Mouse (Mus musculus) hindbrain, postnatal 0 days (tissue): ENCODE results near the gene Olfr357. TPM values are rescaled to one million over a fixed set of nuclear protein-coding genes. Genes with fewer than 3 reads are reported as not detected.

ENCODE experiments used
- ATAC-seq: fragments of 200-750 bp; cut with Nextera tagmentation; 2 replicates; pipeline ENCODE4 v1.8.0; 2017; ENCODE audit warnings: mild to moderate bottlenecking, moderate TSS enrichment, moderate library complexity
- DNase-seq: peaks from one replicate; pipeline ENCODE4 v3.0.0-alpha.2; 2015; ENCODE audit warnings: low spot score
- H3K27ac ChIP-seq: fragments of 300-500 bp; sonication (generic); 2 replicates; pipeline ENCODE4 v1.5.1; 2014; ENCODE audit warnings: mild to moderate bottlenecking
- H3K27me3 ChIP-seq: fragments of 300-500 bp; sonication (generic); 2 replicates; pipeline ENCODE4 v1.6.1; 2014; ENCODE audit warnings: low read length, mixed read lengths; ENCODE audit not compliant: insufficient read depth
- H3K36me3 ChIP-seq: fragments of 300-500 bp; sonication (generic); 2 replicates; pipeline ENCODE4 v1.6.1; 2014; ENCODE audit warnings: low read length, mixed read lengths; ENCODE audit not compliant: insufficient read depth
- H3K4me1 ChIP-seq: fragments of 300-500 bp; sonication (generic); 2 replicates; pipeline ENCODE4 v1.6.1; 2014; ENCODE audit warnings: antibody characterized with exemption, low read length, mixed read lengths; ENCODE audit not compliant: insufficient read depth
- H3K4me2 ChIP-seq: fragments of 300-500 bp; sonication (generic); 2 replicates; pipeline ENCODE4 v1.6.1; 2014; ENCODE audit warnings: low read depth, mild to moderate bottlenecking, low read length, moderate library complexity, mixed read lengths
- H3K4me3 ChIP-seq: fragments of 300-500 bp; sonication (generic); 2 replicates; pipeline ENCODE4 v1.5.1; 2014; ENCODE audit warnings: low read length
- H3K9ac ChIP-seq: fragments of 300-500 bp; sonication (generic); replicated peaks from 2 replicates; pipeline ENCODE4 v1.6.1; 2014; ENCODE audit warnings: mild to moderate bottlenecking, low read length, moderate library complexity, mixed read lengths
- H3K9me3 ChIP-seq: fragments of 300-500 bp; sonication (generic); 2 replicates; pipeline ENCODE4 v1.6.1; 2016; ENCODE audit warnings: low read length, mixed read lengths
- CTCF ChIP-seq: IDR thresholded peaks from 2 replicates; pipeline ENCODE4 v1.5.1; 2016; ENCODE audit warnings: antibody characterized with exemption, control low read depth, low read depth
- WGBS: fragments of 180-500 bp; shearing (Covaris S2); extraction: QIAGEN DNeasy Blood & Tissue Kit; methylation state at CpG from one replicate; pipeline ENCODE4 v1.1.7; 2014; 5-methylcytosine and 5-hydroxymethylcytosine counted together
- polyA plus RNA-seq: library from polyadenylated mRNA; unstranded; fragments of >200 nt; fragmentation: Nextera tagmentation; extraction: Ambion mirVana; gene quantifications from 2 replicates; pipeline ENCODE4 v1.2.1, GENCODE M21; 2015
- total RNA-seq: library from RNA; depleted of rRNA; stranded (reverse); fragments of >200 nt; gene quantifications from 2 replicates; pipeline ENCODE4 v1.2.3, GENCODE M21; 2014; rRNA removed

The Olfr357 gene
- total RNA-seq (not detected in 2 replicates), polyA plus RNA-seq (not detected in 2 replicates)

DNA sequence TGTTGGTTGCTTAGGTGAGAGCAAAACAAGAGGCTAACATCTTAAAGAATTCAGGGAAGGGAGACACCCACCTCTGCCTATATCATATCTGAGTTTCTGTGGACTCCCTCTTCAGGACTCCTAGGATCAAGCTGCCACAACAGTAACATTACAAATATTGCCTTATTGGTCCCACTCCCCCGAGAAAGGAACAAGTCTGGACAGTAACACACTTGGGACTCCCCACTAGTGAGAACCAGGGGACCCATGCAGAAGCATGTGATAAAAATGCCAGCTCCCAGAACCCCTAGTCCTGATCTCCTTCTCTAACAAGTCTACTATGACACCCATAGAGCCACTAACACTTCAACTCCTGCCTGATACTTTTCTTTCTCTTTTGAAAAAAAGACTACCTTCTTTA is at the start of gene Olfr357:
TSS of gene Olfr357 (plus strand) at position 301 of the 400 bp plus-strand sequence.
- no peak within 1 kb of the TSS for H3K9ac ChIP-seq

GRCm38 (mm10) chr2:36997030-36997429 is 3.4 kb downstream of the Olfr357 start:
- H3K4me2 ChIP-seq, result no peak overlapping the region
- H3K9me3 ChIP-seq, result no peaks in the 10 kb centered on the region
- H3K4me3 ChIP-seq, result no peak overlapping the region
- TF ChIP-seq CTCF, result no peak
- no peaks in the 10 kb centered on the region for H3K27me3 ChIP-seq
- H3K36me3 ChIP-seq, result no peaks in the 10 kb centered on the region
- no peak for DNase-seq
- H3K4me1 ChIP-seq, result no peaks in the 10 kb centered on the region
- H3K27ac ChIP-seq, result no peak overlapping the region
- H3K9ac ChIP-seq, result no peak overlapping the region
- ATAC-seq, result no peak
- 76% methylated on average over 1 of the region's 1 CpGs for WGBS

More for the DNA sequence above, at the start of gene Olfr357:
- H3K4me2 ChIP-seq, result no peak within 1 kb of the TSS
- H3K27ac ChIP-seq, result no peak within 1 kb of the TSS
- DNase-seq (no peak), ATAC-seq (no peak)
- H3K9me3 ChIP-seq, result 0 out of 2 replicates have a peak, but pooled peaks cover 2% of the 10 kb centered on the region
- H3K4me3 ChIP-seq, result no peak within 1 kb of the TSS
- WGBS, result 54% methylated on average over 1 of the region's 1 CpGs
- no peak for TF ChIP-seq CTCF
- H3K27me3 ChIP-seq, result no peaks in the 10 kb centered on the region
- no peaks in the 10 kb centered on the region for H3K4me1 ChIP-seq
- H3K36me3 ChIP-seq, result no peaks in the 10 kb centered on the region

DNA sequence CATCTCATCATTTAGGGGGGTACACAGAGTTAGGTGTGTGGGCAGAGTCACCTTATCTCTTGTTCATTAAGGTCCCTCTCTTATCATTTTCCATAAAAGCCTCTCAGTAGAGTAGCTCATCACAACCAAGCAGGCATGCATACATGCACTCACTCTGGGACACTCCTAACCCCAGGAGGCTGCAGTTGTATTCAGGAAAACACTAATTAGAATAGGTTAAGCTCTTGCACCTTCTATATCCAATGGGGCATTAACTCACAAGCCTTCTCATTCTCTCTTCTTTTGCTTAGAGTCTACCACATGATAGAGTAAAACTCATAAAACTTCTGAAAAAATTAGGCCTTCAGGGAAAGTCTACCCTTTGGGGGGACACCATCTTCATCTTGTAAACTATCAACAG is 15.6 kb downstream of the Olfr357 start, which contains the start of gene Olfr358:
TSS of gene Olfr358 (minus strand) at position 101 of the 400 bp plus-strand sequence.
- H3K36me3 ChIP-seq, result no peaks in the 10 kb centered on the region
- H3K4me1 ChIP-seq, result no peaks in the 10 kb centered on the region
- ATAC-seq, result no peak
- 0 out of 2 replicates have a peak, but pooled peaks cover 3% of the 10 kb centered on the region for H3K9me3 ChIP-seq
- no peak within 1 kb of the TSS for H3K4me3 ChIP-seq
- no peak for TF ChIP-seq CTCF
- no peak within 1 kb of the TSS for H3K9ac ChIP-seq
- no peak within 1 kb of the TSS for H3K4me2 ChIP-seq
- DNase-seq, result no peak
- no peaks in the 10 kb centered on the region for H3K27me3 ChIP-seq
- no peak within 1 kb of the TSS for H3K27ac ChIP-seq

Other genes with a start within 250 kb of the Olfr357 start
- gene Olfr348, start 209.6 kb upstream of the Olfr357 start, total RNA-seq, result not detected in 2 replicates
- not detected in 2 replicates for gene Olfr348, start 209.6 kb upstream of the Olfr357 start, polyA plus RNA-seq
- not detected in 2 replicates for gene Olfr50, start 203.3 kb upstream of the Olfr357 start, total RNA-seq
- gene Olfr50, start 203.3 kb upstream of the Olfr357 start, polyA plus RNA-seq, result not detected in 2 replicates
- not detected in 2 replicates for gene Olfr3, start 176.8 kb upstream of the Olfr357 start, total RNA-seq
- gene Olfr3, start 176.8 kb upstream of the Olfr357 start, polyA plus RNA-seq, result not detected in 2 replicates
- gene Olfr350, start 147.5 kb upstream of the Olfr357 start, total RNA-seq, result not detected in 2 replicates
- not detected in 2 replicates for gene Olfr350, start 147.5 kb upstream of the Olfr357 start, polyA plus RNA-seq
- gene Olfr351, start 131.2 kb upstream of the Olfr357 start, total RNA-seq, result not detected in 2 replicates
- not detected in 2 replicates for gene Olfr351, start 131.2 kb upstream of the Olfr357 start, polyA plus RNA-seq
- not detected in 2 replicates for gene Olfr352, start 125.4 kb upstream of the Olfr357 start, total RNA-seq
- not detected in 2 replicates for gene Olfr352, start 125.4 kb upstream of the Olfr357 start, polyA plus RNA-seq
- gene Olfr353, start 100.9 kb upstream of the Olfr357 start, total RNA-seq, result not detected in 2 replicates
- not detected in 2 replicates for gene Olfr353, start 100.9 kb upstream of the Olfr357 start, polyA plus RNA-seq
- gene Olfr354, start 88.1 kb upstream of the Olfr357 start, total RNA-seq, result not detected in 2 replicates
- not detected in 2 replicates for gene Olfr354, start 88.1 kb upstream of the Olfr357 start, polyA plus RNA-seq
- not detected in 2 replicates for gene Olfr355, start 64.9 kb upstream of the Olfr357 start, total RNA-seq
- gene Olfr355, start 64.9 kb upstream of the Olfr357 start, polyA plus RNA-seq, result not detected in 2 replicates
- not detected in 2 replicates for gene Olfr356, start 56.7 kb upstream of the Olfr357 start, total RNA-seq
- not detected in 2 replicates for gene Olfr356, start 56.7 kb upstream of the Olfr357 start, polyA plus RNA-seq
- not detected in 2 replicates for gene Olfr358, start 15.5 kb downstream of the Olfr357 start, total RNA-seq
- not detected in 2 replicates for gene Olfr358, start 15.5 kb downstream of the Olfr357 start, polyA plus RNA-seq
- gene Olfr360, start 71.9 kb downstream of the Olfr357 start, total RNA-seq, result not detected in 2 replicates
- not detected in 2 replicates for gene Olfr360, start 71.9 kb downstream of the Olfr357 start, polyA plus RNA-seq
- gene Olfr361, start 95.5 kb downstream of the Olfr357 start, total RNA-seq, result not detected in 2 replicates
- not detected in 2 replicates for gene Olfr361, start 95.5 kb downstream of the Olfr357 start, polyA plus RNA-seq
- gene Olfr362, start 124.1 kb downstream of the Olfr357 start, total RNA-seq, result not detected in 2 replicates
- not detected in 2 replicates for gene Olfr362, start 124.1 kb downstream of the Olfr357 start, polyA plus RNA-seq
- not detected in 2 replicates for gene Olfr364-ps1, start 145.5 kb downstream of the Olfr357 start, total RNA-seq
- not detected in 2 replicates for gene Olfr364-ps1, start 145.5 kb downstream of the Olfr357 start, polyA plus RNA-seq
- gene Olfr365, start 194.4 kb downstream of the Olfr357 start, total RNA-seq, result not detected in 2 replicates
- not detected in 2 replicates for gene Olfr365, start 194.4 kb downstream of the Olfr357 start, polyA plus RNA-seq
- not detected in 2 replicates for gene Olfr366, start 217.7 kb downstream of the Olfr357 start, total RNA-seq
- gene Olfr366, start 217.7 kb downstream of the Olfr357 start, polyA plus RNA-seq, result not detected in 2 replicates